Mouse (Mus musculus): ENCODE data around the gene Ank3.

The Ank3 gene

DNA sequence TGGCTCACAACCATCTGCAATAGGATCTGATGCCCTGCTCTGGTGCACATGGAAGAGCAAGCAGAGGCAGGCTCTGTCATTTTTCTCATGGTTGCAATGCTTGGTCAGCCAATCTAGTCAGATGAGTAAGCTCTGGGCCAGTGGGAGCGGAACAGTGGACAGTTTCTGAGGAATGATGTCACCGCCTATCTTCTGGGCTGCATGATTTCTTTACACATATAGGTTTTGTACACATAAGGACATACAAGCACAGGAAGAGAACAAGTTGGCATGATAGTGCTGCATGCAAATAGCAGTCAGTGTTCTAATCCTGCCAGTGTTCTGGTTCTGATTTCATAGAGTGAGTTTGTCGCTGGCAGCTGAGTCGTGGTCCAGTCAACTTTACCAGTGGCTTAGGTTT, 517.6 kb downstream of the Ank3 start:
- no peak for DNase-seq

DNA sequence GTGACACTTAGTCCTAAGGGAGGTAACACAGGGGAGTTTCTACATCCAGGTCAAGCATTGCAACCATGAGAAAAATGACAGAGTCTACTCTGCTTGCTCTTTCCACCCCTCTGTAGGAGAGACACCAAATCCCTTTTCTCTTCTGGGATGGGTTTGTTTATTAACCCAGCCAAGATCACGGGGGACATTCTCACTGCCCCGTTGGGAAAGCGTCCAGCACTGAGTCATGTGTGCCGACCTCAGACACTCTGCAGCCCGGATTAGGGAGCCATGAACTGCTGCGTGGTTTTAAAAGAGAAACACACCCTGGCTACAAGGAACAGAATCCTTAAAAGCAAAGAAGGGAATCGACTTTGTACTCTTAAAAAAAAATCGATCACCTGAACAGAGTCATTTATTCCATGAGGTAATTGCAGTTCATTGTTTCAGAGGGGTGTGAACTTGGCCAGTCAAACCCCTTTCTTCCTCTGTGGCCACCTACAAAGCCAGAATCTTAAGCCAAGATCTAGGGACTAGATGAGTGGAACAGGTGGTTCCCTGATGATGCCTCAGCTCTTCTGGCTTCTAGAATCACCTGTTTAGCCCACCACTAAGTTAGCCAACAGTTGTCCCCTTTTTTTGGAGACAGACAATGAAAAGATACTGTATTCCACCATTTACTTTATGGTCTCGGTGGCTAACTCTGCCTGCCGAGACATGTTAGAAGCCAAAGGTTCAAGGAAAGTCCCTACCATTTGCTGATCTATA, 518.3 kb downstream of the Ank3 start:
- DNase-seq, result no peak

DNA sequence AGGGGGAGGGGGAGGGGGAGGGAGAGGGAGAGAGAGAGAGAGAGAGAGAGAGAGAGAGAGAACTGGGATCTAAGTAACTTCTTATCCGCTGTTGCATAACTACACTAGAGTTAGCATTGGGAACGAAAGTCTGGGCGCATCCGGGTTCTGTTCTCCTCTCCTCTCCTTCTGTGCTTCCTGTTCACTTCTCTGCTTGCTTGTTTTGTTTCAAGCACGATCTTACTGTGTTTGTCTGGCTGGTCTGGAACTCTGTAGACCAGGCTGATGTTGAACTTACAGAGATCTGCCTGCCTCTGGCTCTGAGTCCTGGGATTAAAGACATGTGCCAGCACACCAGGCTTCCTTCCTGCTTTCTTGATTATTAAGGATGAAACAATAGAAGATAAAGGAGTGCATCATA, 519.1 kb downstream of the Ank3 start:
- DNase-seq, result no peak

DNA sequence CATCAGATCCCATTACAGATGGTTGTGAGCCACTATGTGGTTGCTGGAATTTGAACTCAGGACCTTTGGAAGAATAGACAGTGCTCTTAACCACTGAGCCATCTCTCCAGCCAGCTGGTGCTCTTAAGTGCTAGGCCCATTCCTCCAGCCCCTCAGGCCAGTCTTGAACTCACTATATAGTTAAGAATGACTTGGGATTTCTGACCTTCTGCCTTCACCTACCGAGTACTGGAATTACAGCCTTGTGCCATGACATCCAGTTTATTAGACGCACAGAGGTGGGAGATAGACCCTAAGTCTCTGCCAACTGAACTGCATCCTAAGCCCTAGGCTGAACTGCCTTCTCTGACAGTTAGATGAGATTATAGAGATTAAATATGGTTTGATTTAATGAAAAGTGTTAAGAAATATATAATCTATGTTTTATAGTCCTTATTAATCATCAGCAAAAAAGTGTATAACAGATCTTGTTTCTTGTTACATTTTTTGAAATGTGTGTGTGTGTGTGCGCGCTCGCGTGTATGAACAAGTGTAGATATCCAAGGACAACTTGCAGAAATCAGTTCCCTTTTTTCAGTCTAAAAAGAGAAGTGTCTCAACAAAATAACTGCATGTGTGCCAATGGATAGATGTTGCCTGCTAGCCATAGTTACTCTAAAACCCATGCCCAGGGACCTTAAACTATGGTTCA, 520.0 kb downstream of the Ank3 start:
- DNase-seq, result no peak

DNA sequence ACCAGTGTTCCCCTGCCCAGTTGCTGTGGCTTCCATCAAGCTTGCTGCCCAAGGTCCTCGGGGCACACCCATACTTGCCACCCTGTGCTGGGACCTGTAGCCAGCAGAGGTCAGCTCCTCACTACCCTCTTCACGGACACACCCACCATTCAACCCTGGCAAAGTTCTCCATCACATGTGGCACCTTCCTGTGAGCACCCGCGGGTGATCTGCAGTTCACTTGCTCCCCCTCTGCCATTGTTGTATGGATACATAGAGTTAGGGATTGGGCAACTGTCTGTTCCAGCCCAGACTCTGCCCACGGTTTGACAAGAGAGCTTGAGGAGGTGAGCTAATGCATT, 520.5 kb downstream of the Ank3 start:
- DNase-seq, result no peak

DNA sequence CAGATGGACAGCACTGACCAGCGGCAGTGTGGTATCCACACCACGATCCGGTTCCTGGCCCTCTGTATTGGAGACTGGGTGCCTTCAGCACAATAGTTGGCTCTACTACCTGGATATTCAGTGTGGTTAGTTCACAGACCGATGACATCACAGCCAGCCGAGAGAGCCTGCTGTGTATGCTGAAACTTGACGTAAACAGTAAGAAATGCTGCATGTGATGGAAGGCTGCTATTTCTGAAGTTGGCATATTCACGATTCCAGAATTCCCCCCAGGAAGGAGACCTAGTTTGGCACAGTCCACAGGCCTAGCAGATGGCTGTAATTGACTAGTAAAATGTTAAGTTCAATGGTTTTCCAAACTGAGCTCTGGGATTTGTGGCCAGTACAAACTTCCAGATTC, 521.2 kb downstream of the Ank3 start:
- DNase-seq, result peak; percentile 41

DNA sequence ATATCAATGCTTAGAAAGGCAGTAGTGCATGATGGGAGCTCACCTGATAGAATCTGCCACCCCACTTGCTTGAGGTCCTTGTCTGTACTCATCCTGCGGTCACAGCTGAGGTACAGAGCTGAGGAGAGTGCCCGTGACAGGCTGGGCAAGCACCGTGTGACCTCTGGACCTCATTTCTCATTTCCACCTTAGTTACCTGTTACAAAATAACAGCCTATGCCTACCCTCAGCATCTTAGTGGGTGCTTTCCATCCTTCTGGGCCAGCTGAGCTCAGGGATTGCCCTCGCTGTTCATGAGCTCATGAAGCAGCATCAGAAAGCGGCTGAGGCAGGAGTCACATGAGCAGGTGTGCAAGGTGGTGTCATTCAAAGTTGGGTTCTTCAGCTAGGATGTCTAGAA, 523.5 kb downstream of the Ank3 start:
- DNase-seq, result no peak

DNA sequence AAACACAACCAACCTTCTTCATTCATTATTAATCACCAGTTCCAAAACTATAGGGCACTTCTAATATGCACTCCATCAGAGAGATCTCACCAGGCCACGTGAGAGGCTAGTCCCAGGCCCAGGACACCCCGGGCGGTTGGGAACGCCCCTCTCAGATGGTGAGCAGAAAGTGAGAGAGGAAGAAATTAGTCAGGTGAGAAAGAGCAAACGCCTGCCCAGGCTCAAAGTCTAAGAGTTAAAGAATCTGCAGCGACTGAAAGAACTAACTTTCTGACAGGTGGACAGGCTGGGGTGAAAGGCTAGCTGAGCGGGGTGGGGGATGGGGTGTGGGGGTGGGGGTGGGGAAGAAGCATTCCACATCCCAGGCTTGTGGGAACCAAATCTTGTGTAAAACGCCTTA, 525.2 kb downstream of the Ank3 start:
- no peak for DNase-seq

DNA sequence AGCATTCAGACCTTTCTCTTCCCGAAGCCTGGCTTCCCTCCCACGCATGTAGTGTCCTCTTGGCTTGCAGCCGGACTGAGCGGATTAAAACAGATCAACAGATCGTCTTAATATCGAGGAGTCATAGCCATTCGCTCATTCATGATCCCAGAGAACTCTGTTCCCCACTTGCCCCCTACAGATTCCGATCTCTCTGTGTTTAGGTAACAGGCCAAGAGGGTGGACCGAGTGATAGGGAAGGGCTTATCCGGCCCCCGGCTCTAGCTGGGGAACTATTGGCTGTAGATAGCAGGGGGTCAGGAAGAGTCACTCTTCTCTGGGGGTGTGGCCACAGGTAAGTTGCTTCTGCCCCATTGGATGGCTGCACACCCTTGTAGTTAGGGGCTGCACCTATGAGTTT, 525.7 kb downstream of the Ank3 start:
- no peak for DNase-seq

DNA sequence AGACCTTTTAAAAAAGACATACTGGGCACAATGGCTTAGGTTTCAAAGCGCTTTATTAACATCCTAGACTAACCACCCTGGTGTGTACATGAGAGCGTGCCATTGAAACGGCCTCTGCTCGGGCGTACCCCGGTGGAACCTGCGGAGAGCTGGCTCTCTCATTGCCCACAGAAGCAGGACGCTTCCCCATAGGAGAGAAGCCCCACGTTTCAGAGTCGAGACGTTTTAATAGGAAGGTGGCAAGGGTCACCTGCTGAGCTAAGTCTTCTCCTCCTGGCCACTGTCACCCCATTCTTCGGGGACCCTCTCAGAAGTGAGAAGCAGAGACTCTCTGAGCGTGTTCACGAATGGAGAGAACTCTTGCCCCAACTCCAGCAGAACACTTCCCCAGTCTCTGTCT, 526.3 kb downstream of the Ank3 start:
- no peak for DNase-seq

DNA sequence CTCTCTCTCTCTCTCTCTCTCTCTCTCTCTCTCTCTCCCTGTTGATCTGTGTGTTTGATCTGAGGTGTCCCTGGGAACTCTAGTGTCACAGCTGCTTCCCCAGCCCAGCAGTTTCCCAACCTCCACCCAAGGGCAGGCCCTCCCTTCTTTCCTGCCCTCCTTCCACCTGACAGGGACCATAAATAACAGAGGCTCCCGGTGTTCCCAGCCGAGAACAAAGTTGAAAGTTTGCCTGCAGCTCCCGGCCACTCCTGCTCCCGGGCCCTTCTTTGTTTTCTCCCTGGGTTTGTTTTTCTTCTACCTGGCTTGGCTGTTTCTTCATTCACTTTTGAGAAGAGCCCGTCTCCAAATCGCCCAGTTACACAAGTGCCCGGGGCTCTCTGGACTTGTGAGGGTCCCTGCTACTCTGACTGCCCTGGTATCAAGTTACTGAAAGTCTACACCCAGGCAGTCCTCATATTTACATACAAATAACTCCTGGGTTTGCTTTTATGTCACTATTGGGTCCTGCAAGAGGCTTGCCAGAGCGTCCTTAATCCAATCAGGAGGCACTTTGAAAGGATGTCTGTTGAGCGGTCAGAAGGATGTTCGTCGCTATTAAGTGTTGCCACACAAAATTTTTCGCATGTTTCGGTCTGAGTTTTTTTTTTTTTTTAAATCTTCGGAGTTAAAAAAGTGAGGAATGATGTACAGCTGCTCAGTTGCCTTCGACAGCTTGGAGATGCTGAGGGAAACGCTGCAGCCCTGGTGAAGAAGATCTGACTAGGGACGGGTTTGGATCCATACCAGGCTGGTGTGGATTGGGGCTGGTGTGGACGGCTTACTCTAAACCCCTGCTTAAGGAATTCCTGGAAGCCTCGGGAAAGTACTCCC, 526.9 kb downstream of the Ank3 start:
- DNase-seq, result no peak

DNA sequence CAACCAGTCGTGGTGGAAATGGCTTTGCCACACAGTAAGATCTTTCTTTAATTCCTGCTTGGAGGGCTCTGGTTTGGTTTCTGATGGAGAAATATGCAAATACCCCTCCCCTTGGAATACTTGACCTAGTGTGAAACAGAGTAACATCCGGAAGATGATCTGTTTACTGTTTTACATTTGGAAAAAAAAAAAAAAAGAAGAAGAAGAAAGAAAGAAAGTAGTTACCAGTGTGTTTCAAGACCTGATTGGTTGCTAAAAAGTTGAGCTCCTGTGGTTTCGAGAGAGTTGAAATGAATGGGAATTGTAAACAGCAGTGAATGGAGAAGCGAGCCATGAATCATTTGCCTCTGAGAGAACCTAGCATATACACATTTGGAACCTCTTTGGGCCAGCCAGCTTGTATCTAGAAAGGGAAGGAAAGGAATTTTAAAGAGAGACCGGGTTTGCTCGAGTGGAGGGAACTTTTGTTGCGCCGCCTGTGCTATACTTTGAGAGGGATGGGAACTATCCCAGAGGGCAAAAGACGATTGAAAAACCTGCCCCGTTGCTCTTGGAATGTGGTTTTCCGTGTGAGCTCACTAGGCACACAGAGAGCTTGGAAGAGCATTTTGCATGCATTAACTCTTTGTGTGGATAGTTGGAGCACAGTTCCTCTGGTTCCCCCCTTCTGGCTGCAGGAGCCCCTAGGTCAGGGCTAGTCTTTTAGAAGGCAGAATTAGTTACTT, 527.7 kb downstream of the Ank3 start:
- no peak for DNase-seq

DNA sequence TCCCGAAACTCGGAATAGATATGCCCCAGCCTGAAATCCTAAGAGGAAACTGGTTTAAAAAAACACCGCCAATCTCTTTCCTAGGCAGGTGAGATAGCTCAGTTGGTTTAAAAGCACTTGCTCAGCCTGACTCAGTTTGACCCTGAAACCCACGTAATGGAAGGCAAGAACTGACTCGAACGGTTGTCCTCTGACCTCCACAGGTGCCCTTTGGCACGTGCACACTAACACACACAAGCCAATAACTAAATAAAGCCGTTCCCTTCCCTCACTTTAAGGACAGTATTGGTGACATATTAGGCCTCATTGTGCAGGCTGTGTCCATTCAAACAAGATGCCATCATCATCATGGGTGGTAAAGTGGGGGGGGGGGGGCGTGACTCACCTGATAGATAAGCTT, 528.4 kb downstream of the Ank3 start:
- DNase-seq, result no peak

DNA sequence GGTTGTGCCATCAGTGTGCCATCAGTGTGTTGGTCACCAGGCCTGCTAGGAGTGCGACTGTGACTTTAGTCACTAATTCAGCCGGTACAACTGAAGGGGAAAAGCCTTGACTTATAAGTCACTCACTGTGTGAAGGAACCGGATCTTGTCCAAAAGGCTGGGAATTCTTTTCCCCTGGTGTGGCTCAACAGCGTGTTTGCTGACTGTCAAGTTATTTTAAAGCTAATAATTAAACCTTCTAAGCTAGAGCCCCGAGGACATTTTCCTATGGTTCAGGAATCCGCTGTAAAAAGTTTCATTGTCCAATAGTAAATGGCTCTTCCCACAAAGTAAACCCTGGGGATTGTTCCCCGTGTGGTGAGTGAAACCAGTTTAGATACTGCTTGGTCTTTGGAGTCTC, 529.8 kb downstream of the Ank3 start:
- DNase-seq, result no peak

DNA sequence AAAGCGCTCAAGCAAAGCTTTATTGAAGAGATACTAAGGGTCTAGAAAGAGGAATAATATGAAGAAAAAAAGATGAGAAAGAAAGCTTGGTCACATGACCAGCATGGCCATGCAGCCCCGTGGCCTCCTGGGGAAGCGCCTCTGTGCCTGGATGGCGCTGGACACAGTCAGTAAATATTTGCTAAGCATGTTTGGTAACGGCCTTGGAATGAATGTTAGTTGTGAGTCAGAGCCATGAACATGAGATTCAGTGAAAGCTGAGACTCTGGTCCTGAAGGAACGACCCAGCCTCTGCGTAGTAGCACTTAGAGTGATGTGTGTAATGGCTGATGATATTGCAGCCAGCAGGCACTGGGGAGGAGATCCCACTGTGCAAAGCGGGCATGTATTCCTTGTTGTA, 531.9 kb downstream of the Ank3 start:
- DNase-seq, result no peak

DNA sequence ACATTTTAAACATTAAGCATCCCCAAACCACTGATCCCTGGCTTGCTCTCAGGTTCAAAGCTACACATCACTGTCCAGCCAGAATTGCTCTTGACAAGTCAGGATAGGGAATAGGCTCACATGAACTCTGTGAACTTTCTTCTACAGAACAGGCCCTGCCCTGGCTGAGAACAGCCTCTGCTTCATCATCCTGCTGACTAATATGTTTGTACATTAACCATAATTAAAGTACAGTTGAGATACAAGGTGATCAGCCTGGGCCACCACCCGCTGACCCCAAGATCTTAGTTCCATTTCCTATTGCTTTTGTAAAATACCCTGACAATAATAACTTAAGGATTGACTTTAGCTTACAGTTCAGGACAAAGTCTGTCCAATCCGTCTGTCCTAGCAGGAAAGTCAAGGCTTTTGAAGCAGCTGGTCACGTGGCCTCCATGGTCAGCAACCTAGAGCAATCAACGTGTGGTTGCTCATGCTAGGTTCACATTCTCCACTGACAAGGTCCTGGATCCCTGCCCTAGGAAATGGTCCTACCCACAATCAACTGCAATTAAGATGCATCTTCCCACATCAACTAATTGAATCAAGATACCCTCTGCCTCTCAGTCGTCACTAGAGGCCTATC, 538.0 kb downstream of the Ank3 start:
- DNase-seq, result no peak

DNA sequence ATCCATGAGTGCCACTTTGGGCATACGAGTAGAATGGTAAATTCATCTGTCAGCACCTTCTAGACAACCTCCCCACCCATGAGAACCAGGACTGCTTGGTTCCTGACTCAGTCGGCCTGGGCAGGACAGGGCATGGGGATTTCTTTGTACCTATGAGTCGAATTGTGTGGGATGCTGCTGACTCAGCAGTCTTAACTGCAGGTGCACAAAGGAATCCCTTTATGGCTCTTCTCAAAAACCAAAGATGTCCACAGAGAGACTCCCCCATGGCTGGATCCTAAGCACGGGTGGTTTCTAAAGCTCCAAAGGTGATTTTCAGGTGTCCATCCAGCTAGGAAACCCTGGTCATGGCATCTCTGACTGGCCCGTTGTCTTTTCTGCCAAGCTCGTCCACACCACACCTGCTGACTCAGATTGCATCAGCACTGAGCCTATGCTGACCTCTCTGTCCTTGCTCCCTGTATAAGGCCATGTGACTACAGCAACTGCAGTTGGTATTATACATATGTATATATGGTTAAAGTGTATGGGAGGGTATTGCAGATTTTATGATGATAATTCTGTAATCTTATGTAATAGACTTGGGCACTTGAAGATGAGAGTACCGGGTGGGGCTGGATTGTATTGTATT, 538.8 kb downstream of the Ank3 start:
- DNase-seq, result no peak

DNA sequence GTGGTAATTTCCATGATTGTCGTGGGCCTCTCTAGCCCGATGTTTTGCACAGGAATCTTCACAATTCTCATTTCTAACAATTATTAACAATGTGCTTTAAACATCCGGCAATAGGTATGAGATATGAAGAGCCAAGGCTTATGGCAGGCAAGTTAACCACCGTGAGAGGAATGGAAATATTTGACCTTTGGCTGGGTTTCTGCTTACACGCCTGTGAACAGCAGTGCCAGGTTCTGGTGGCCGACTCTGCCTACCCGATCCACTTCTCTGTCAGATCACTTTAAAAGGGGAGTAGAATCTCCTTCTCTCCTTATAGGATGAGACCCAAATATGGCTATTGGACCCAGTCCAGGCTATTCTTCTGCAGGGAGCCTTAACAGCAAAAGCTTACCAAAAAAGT, 540.6 kb downstream of the Ank3 start:
- DNase-seq, result no peak

DNA sequence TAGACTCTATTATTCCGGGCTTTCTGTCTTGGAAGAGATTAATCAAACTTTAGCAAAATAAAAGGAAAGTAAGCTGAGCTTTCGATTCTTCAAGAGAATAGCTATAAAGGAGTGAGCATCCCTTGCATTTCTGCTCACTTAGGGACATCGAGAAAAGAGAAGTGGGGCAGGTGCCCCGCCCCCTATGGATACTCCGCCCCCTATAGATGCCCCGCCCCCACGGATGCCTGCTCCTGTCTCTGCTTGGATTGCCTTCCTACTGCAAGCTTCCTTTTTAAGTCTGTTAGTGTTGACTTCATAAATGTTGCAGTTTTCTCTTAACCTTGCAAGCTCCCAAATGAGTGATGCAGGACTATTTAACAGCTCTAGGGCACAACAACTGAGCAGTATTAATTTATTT, 541.4 kb downstream of the Ank3 start:
- no peak for DNase-seq

DNA sequence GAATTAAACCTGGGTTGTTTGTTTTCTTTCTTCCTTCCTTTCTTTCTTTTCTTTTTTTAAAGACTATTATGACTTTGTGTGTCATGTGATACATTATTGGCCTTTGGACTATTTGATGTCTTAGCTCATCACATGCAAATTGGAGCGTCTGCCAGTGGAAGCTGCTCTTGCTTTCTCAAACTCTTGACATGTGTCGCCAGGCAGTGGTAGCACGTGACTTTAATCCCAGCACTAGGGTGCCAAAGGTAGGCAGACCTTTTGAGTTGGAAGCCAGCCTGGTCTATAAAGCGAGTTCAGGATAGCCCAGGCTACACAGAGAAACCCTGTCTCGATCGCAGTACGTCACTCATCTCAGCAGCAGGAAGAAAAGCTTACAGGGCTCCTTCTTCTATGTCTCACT, 542.4 kb downstream of the Ank3 start:
- no peak for DNase-seq

DNA sequence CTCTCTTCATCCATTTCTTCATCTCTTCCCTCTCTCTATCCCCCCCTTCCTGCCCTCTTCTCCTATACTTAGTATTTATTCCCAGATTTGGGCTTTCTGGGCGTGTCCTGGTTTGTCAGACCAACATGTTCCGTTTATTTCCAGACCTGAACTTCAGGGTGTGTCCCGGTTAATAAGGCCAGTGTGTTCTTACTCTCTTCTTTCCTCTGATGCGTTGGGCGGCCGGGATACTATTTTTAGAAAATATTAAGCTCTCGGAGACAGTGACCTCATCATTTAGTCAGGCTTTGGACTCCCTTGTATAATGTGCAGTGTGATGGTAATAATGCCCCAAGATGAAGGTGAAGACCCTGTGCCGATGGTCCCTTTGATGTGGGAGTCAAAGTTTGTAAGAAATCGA, 546.3 kb downstream of the Ank3 start:
- DNase-seq, result no peak

DNA sequence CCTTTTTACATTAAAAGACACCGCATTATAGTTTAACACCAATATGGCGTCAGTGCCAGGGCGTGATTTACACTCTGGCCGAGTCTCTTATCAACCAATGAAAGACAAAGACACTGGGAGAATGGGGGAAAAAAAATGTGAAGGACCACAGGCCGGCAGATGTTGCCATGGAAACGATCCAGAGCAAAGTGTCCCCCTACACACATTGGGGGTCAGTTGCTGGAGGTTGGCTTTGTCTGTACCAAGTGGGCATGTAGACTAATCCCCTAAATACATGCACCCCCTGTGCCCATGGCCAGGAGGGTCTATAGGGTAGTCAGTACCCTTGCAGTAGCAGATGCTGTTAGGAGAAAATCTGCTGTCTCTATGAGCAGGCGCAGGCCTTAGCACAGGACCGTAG, 547.3 kb downstream of the Ank3 start:
- no peak for DNase-seq
